Mouse (Mus musculus): ENCODE data around the gene Tesc. TPM values are rescaled to one million over a fixed set of nuclear protein-coding genes. Genes with fewer than 3 reads are reported as not detected.
A peak's percentile ranks its signal among the peaks of the same experiment; 100 is the strongest.

Gene Tesc
- not detected in 2 replicates for polyA plus RNA-seq (2012; ENCODE audit: insufficient read depth, insufficient read length, low replicate concordance, missing spikeins)

GRCm38 (mm10) chr5:118027698-118028190 is at the start of gene Tesc:
Tesc (plus strand) TSS chr5:118027743.
- Histone ChIP-seq H3K4me1 (ENCODE audit: control insufficient read depth, insufficient read depth, low read length) (peaks cover 50% of the 10 kb centered on the region), H3K4me3 (ENCODE audit: insufficient read depth, low read depth, low read length) (peak within 1 kb of the TSS; percentile 64), H3K27ac (ENCODE audit: insufficient read depth, low read depth, low read length) (no peak within 1 kb of the TSS)
- WGBS = 1% methylated on average over 61 of the region's 63 CpGs
- 0 out of 2 replicates have a peak, but pooled peaks have one; percentile 17 for TF ChIP-seq POLR2A (IDR thresholded peaks at IDR 0.05; ENCODE audit: insufficient read depth, low read depth, low read length)
- no peak for TF ChIP-seq CTCF (IDR thresholded peaks at IDR 0.05; ENCODE audit: insufficient read depth, low read depth, low read length)

GRCm38 (mm10) chr5:117978159-117978697 is 49.3 kb upstream of the Tesc start:
- Histone ChIP-seq H3K4me3 (ENCODE audit: insufficient read depth, low read depth, low read length) (peak overlapping the region; percentile 60), H3K4me1 (ENCODE audit: control insufficient read depth, insufficient read depth, low read length) (peaks cover 13% of the 10 kb centered on the region), H3K27ac (ENCODE audit: insufficient read depth, low read depth, low read length) (no peak overlapping the region)
- WGBS = 21% methylated on average over 17 of the region's 17 CpGs
- TF ChIP-seq POLR2A (IDR thresholded peaks at IDR 0.05; ENCODE audit: insufficient read depth, low read depth, low read length) (no peak), CTCF (IDR thresholded peaks at IDR 0.05; ENCODE audit: insufficient read depth, low read depth, low read length) (no peak)

GRCm38 (mm10) chr5:117979082-117979481 is 48.5 kb upstream of the Tesc start:
- peaks cover 19% of the 10 kb centered on the region for H3K4me1 ChIP-seq (ENCODE audit: control insufficient read depth, insufficient read depth, low read length)
- no peak for TF ChIP-seq CTCF (IDR thresholded peaks at IDR 0.05; ENCODE audit: insufficient read depth, low read depth, low read length)
- no peak for TF ChIP-seq POLR2A (IDR thresholded peaks at IDR 0.05; ENCODE audit: insufficient read depth, low read depth, low read length)
- no peak overlapping the region for H3K4me3 ChIP-seq (ENCODE audit: insufficient read depth, low read depth, low read length)
- H3K27ac ChIP-seq (ENCODE audit: insufficient read depth, low read depth, low read length) = no peak overlapping the region
- 45% methylated on average over 5 of the region's 5 CpGs for WGBS

- H3K27ac ChIP-seq (ENCODE audit: insufficient read depth, low read depth, low read length) = no peak overlapping the region
- TF ChIP-seq POLR2A (IDR thresholded peaks at IDR 0.05; ENCODE audit: insufficient read depth, low read depth, low read length) (no peak), CTCF (IDR thresholded peaks at IDR 0.05; ENCODE audit: insufficient read depth, low read depth, low read length) (no peak)
- peaks cover 23% of the 10 kb centered on the region for H3K4me1 ChIP-seq (ENCODE audit: control insufficient read depth, insufficient read depth, low read length)
- 91% methylated on average over 8 of the region's 8 CpGs for WGBS
- H3K4me3 ChIP-seq (ENCODE audit: insufficient read depth, low read depth, low read length) = no peak overlapping the region
These were observed 46.6 kb upstream of the Tesc start for GRCm38 (mm10) chr5:117980921-117981320.

- H3K4me3 ChIP-seq (ENCODE audit: insufficient read depth, low read depth, low read length) = no peak overlapping the region
- no peak for TF ChIP-seq CTCF (IDR thresholded peaks at IDR 0.05; ENCODE audit: insufficient read depth, low read depth, low read length)
- no peak for TF ChIP-seq POLR2A (IDR thresholded peaks at IDR 0.05; ENCODE audit: insufficient read depth, low read depth, low read length)
- peaks cover 23% of the 10 kb centered on the region for H3K4me1 ChIP-seq (ENCODE audit: control insufficient read depth, insufficient read depth, low read length)
- no peak overlapping the region for H3K27ac ChIP-seq (ENCODE audit: insufficient read depth, low read depth, low read length)
- 67% methylated on average over 5 of the region's 5 CpGs for WGBS
These were observed 45.6 kb upstream of the Tesc start for GRCm38 (mm10) chr5:117981943-117982342.

GRCm38 (mm10) chr5:117986327-117986726 is 41.2 kb upstream of the Tesc start:
- peaks cover 29% of the 10 kb centered on the region for H3K4me1 ChIP-seq (ENCODE audit: control insufficient read depth, insufficient read depth, low read length)
- no peak overlapping the region for H3K27ac ChIP-seq (ENCODE audit: insufficient read depth, low read depth, low read length)
- TF ChIP-seq CTCF (IDR thresholded peaks at IDR 0.05; ENCODE audit: insufficient read depth, low read depth, low read length) = no peak
- TF ChIP-seq POLR2A (IDR thresholded peaks at IDR 0.05; ENCODE audit: insufficient read depth, low read depth, low read length) = no peak
- no peak overlapping the region for H3K4me3 ChIP-seq (ENCODE audit: insufficient read depth, low read depth, low read length)
- 72% methylated on average over 4 of the region's 4 CpGs for WGBS

- H3K27ac ChIP-seq (ENCODE audit: insufficient read depth, low read depth, low read length) = no peak overlapping the region
- H3K4me1 ChIP-seq (ENCODE audit: control insufficient read depth, insufficient read depth, low read length) = peaks cover 29% of the 10 kb centered on the region
- no peak overlapping the region for H3K4me3 ChIP-seq (ENCODE audit: insufficient read depth, low read depth, low read length)
- WGBS = 91% methylated on average over 3 of the region's 3 CpGs
- no peak for TF ChIP-seq POLR2A (IDR thresholded peaks at IDR 0.05; ENCODE audit: insufficient read depth, low read depth, low read length)
- no peak for TF ChIP-seq CTCF (IDR thresholded peaks at IDR 0.05; ENCODE audit: insufficient read depth, low read depth, low read length)
These were observed 39.7 kb upstream of the Tesc start for GRCm38 (mm10) chr5:117987891-117988290.

GRCm38 (mm10) chr5:117988367-117988766 is 39.2 kb upstream of the Tesc start:
- H3K27ac ChIP-seq (ENCODE audit: insufficient read depth, low read depth, low read length) = no peak overlapping the region
- TF ChIP-seq POLR2A (IDR thresholded peaks at IDR 0.05; ENCODE audit: insufficient read depth, low read depth, low read length) (no peak), CTCF (IDR thresholded peaks at IDR 0.05; ENCODE audit: insufficient read depth, low read depth, low read length) (no peak)
- WGBS = 40% methylated on average over 9 of the region's 9 CpGs
- no peak overlapping the region for H3K4me3 ChIP-seq (ENCODE audit: insufficient read depth, low read depth, low read length)
- H3K4me1 ChIP-seq (ENCODE audit: control insufficient read depth, insufficient read depth, low read length) = peaks cover 28% of the 10 kb centered on the region

- WGBS = 49% methylated on average over 6 of the region's 6 CpGs
- no peak overlapping the region for H3K4me3 ChIP-seq (ENCODE audit: insufficient read depth, low read depth, low read length)
- no peak for TF ChIP-seq CTCF (IDR thresholded peaks at IDR 0.05; ENCODE audit: insufficient read depth, low read depth, low read length)
- peaks cover 23% of the 10 kb centered on the region for H3K4me1 ChIP-seq (ENCODE audit: control insufficient read depth, insufficient read depth, low read length)
- no peak overlapping the region for H3K27ac ChIP-seq (ENCODE audit: insufficient read depth, low read depth, low read length)
These were observed 37.8 kb upstream of the Tesc start for GRCm38 (mm10) chr5:117989773-117990172.

All from olfactory bulb, adult 2 months (tissue).